Mouse (Mus musculus): Measurements from ENCODE around the gene Slc38a10. TPM values are rescaled to one million over a fixed set of nuclear protein-coding genes. Genes with fewer than 3 reads are reported as not detected.

The Slc38a10 gene
- total and polyA plus RNA-seq, 2 experiments from 2014 or later = 97.0 to 147 TPM

DNA sequence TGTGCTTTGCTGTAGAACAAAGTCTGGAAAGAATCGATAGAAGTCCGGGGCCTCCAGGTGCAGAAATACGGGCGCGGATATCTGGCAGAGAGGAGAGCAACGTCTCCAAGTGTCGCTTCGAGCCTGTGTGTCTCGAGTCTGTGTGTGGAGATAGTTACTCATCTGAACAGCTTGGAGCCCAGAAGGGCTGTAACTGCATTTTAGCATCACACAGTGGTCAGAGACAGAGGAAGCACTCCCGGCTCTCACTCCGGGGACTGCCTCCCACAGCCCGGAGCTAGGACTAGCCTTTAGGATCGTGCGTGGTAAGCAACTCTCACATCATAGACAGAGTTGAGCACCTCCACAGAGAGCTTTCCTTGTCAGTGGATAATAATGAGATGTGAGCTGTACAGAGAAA is 22.1 kb upstream of the Slc38a10 start:
- TF ChIP-seq CTCF (IDR thresholded peaks at IDR 0.05; ENCODE audit: low read depth) = no peak
- Histone ChIP-seq H3K27me3 (ENCODE audit: insufficient read depth, low read length) (no peaks in the 10 kb centered on the region), H3K9ac (no peak overlapping the region), H3K4me2 (ENCODE audit: low read depth) (no peak overlapping the region), H3K36me3 (ENCODE audit: insufficient read depth) (no peaks in the 10 kb centered on the region), H3K4me3 (ENCODE audit: low read depth, low read length) (no peak overlapping the region), H3K4me1 (ENCODE audit: insufficient read depth) (peaks cover 3% of the 10 kb centered on the region; the same call in 1 of the 2 replicates), H3K27ac (ENCODE audit: low read depth, low read length) (no peak overlapping the region), H3K9me3 (ENCODE audit: low read length) (no peaks in the 10 kb centered on the region)
- DNase-seq (no peak), ATAC-seq (no peak)
- WGBS = 80% methylated on average over 14 of the region's 14 CpGs

DNA sequence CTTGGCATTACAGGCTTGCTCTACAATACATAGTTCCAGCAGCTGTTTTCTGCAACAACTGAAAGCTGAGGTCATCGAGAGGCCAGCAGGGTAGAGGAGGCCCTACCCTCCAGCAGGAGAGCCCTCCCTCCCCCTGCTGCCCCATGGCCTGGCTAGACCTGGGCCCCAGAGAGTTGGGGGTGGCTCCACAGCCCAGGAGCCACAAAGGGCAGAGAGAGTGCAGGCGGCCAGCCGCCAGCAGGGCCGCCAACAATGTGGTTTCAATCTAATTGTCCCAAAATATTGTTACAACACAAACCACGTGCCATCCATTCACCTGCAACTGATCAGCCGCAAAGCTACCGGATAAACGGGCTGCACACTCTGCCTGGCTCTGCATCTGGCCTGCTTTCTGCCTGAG is 20.0 kb upstream of the Slc38a10 start:
- no peak for TF ChIP-seq CTCF (IDR thresholded peaks at IDR 0.05; ENCODE audit: low read depth)
- 53% methylated on average over 8 of the region's 8 CpGs for WGBS

DNA sequence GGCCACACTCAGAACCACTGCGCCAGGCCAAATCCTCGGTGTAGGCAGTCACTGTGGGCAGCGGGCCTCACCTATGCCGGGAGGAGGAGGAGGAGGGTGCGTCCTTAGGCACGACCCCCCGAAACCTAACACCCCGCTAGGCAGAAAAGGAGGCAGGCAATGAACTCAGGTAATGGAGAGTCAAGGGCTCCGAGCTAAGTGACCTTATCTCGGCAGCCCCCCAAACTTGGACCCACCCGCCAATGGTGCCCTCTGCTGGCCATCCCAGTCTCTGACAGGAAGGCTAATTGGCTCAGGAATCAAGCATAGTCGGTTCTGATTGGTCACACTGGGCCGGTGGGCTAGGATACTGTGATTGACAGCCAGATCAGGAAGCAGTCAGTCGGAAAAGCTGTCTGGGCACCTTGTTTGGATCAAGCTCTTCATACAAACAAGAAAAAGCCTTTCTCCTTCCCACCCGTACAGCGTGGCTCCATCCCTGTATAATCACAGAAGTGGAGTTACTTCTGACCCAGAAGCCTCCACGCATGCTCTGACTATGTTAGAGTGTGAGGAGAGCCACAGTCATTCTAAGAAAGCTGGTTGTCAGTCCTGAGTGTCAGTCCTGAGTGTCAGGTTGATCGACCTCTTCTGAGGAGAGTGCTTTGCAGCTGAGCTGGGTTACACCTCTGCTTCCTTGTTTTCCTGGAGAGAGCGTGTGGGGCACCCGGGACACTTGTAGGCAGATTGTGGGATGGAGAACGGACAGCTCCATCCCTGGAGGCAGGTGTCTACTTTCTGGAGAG is 18.3 kb upstream of the Slc38a10 start:
- Histone ChIP-seq H3K9ac (no peak overlapping the region), H3K4me2 (ENCODE audit: low read depth) (peak overlapping the region; percentile 38), H3K4me1 (ENCODE audit: insufficient read depth) (peaks cover 3% of the 10 kb centered on the region; the same call in 1 of the 2 replicates), H3K36me3 (ENCODE audit: insufficient read depth) (no peaks in the 10 kb centered on the region), H3K27me3 (ENCODE audit: insufficient read depth, low read length) (no peaks in the 10 kb centered on the region), H3K27ac (ENCODE audit: low read depth, low read length) (no peak overlapping the region), H3K4me3 (ENCODE audit: low read depth, low read length) (peak overlapping the region; percentile 14; the same call in 1 of the 2 replicates), H3K9me3 (ENCODE audit: low read length) (no peaks in the 10 kb centered on the region)
- 19% methylated on average over 21 of the region's 21 CpGs for WGBS
- DNase-seq (peak; percentile 80), ATAC-seq (peak; percentile 91)
- TF ChIP-seq CTCF (IDR thresholded peaks at IDR 0.05; ENCODE audit: low read depth) = peak; percentile 84

More for the DNA sequence above, 20.0 kb upstream of the Slc38a10 start:
- Histone ChIP-seq H3K27ac (ENCODE audit: low read depth, low read length) (no peak overlapping the region), H3K4me1 (ENCODE audit: insufficient read depth) (peaks cover 3% of the 10 kb centered on the region; the same call in 1 of the 2 replicates), H3K9ac (no peak overlapping the region), H3K4me3 (ENCODE audit: low read depth, low read length) (no peak overlapping the region), H3K27me3 (ENCODE audit: insufficient read depth, low read length) (no peaks in the 10 kb centered on the region), H3K4me2 (ENCODE audit: low read depth) (no peak overlapping the region), H3K36me3 (ENCODE audit: insufficient read depth) (no peaks in the 10 kb centered on the region), H3K9me3 (ENCODE audit: low read length) (no peaks in the 10 kb centered on the region)
- ATAC-seq (no peak), DNase-seq (no peak)

DNA sequence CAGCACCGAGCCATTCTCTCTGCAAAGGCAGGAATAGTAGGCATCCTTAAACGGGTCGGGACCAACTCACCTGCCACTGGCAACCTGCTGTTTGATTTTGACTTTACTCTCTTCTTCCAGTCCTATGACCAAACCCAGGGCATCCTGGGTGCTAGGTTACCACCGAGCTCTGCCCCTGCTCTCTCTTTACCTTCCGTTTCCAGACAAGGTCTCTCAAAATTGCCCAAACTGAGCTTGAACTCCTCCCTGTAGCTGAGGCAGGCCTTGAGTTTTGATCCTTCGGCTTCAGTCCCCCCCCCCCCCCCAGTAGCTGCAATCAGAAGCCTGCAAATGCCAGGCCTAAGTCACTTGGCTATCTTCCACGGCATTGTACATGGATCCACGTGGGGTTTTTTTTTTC is 17.4 kb upstream of the Slc38a10 start:
- H3K27ac ChIP-seq (ENCODE audit: low read depth, low read length) = no peak overlapping the region
- no peaks in the 10 kb centered on the region for H3K27me3 ChIP-seq (ENCODE audit: insufficient read depth, low read length)
- DNase-seq = no peak
- 64% methylated on average over 8 of the region's 8 CpGs for WGBS
- no peak overlapping the region for H3K4me2 ChIP-seq (ENCODE audit: low read depth)
- H3K9me3 ChIP-seq (ENCODE audit: low read length) = no peaks in the 10 kb centered on the region
- no peaks in the 10 kb centered on the region for H3K36me3 ChIP-seq (ENCODE audit: insufficient read depth)
- peaks cover 3% of the 10 kb centered on the region; the same call in 1 of the 2 replicates for H3K4me1 ChIP-seq (ENCODE audit: insufficient read depth)
- no peak for ATAC-seq
- H3K4me3 ChIP-seq (ENCODE audit: low read depth, low read length) = no peak overlapping the region
- H3K9ac ChIP-seq = no peak overlapping the region
- no peak for TF ChIP-seq CTCF (IDR thresholded peaks at IDR 0.05; ENCODE audit: low read depth)

DNA sequence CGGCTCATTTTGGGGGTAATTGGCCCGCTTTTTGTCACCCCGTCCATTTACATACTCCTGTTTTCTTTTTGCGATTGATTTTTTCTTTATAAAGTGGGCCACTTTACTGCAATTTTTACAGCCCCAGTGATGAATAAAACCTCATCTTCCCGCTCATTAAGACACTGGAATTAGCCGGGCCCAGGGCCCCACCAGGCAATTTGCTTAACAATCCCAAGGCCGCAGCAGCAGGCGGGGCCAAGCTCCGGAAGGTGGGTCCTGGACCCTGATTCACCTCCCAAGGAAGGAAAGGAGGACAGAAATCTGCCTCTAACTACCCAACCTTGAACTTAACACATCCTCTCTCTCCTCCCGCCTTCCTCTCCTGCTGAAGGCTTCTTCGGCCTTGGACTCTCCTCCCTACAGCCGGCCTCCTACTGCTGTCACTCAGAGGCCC is 16.8 kb upstream of the Slc38a10 start:
- Histone ChIP-seq H3K9me3 (ENCODE audit: low read length) (no peaks in the 10 kb centered on the region), H3K4me2 (ENCODE audit: low read depth) (no peak overlapping the region), H3K4me1 (ENCODE audit: insufficient read depth) (peaks cover 3% of the 10 kb centered on the region; the same call in 1 of the 2 replicates), H3K36me3 (ENCODE audit: insufficient read depth) (no peaks in the 10 kb centered on the region), H3K4me3 (ENCODE audit: low read depth, low read length) (no peak overlapping the region), H3K9ac (no peak overlapping the region), H3K27me3 (ENCODE audit: insufficient read depth, low read length) (no peaks in the 10 kb centered on the region), H3K27ac (ENCODE audit: low read depth, low read length) (no peak overlapping the region)
- DNase-seq = no peak
- no peak for TF ChIP-seq CTCF (IDR thresholded peaks at IDR 0.05; ENCODE audit: low read depth)
- WGBS = 28% methylated on average over 12 of the region's 12 CpGs
- no peak for ATAC-seq

DNA sequence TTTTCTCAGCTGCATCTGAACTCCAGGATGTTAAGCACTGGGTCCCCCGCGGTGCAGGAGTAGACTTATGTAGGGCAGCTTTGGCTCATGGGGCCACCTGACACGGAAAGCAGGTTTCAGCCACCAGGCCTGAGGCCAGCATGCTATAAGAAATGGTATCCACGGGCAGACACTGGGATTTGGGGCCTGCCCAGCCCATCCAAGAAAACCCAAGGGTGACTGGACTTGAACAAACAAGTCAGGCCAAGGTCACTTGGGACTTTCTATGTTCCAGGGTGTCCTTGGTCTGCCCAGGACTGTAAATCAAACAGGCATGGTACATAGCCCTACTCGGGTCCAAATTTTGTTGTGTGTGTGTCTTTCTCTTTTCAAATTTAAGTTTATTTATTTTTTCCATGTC is 15.9 kb upstream of the Slc38a10 start:
- DNase-seq (no peak), ATAC-seq (no peak)
- no peaks in the 10 kb centered on the region for H3K9me3 ChIP-seq (ENCODE audit: low read length)
- no peaks in the 10 kb centered on the region for H3K27me3 ChIP-seq (ENCODE audit: insufficient read depth, low read length)
- no peak overlapping the region for H3K4me2 ChIP-seq (ENCODE audit: low read depth)
- WGBS = 45% methylated on average over 5 of the region's 5 CpGs
- TF ChIP-seq CTCF (IDR thresholded peaks at IDR 0.05; ENCODE audit: low read depth) = no peak
- no peak overlapping the region for H3K27ac ChIP-seq (ENCODE audit: low read depth, low read length)
- no peak overlapping the region for H3K4me3 ChIP-seq (ENCODE audit: low read depth, low read length)
- H3K9ac ChIP-seq = no peak overlapping the region
- peaks cover 3% of the 10 kb centered on the region; the same call in 1 of the 2 replicates for H3K4me1 ChIP-seq (ENCODE audit: insufficient read depth)
- H3K36me3 ChIP-seq (ENCODE audit: insufficient read depth) = no peaks in the 10 kb centered on the region

DNA sequence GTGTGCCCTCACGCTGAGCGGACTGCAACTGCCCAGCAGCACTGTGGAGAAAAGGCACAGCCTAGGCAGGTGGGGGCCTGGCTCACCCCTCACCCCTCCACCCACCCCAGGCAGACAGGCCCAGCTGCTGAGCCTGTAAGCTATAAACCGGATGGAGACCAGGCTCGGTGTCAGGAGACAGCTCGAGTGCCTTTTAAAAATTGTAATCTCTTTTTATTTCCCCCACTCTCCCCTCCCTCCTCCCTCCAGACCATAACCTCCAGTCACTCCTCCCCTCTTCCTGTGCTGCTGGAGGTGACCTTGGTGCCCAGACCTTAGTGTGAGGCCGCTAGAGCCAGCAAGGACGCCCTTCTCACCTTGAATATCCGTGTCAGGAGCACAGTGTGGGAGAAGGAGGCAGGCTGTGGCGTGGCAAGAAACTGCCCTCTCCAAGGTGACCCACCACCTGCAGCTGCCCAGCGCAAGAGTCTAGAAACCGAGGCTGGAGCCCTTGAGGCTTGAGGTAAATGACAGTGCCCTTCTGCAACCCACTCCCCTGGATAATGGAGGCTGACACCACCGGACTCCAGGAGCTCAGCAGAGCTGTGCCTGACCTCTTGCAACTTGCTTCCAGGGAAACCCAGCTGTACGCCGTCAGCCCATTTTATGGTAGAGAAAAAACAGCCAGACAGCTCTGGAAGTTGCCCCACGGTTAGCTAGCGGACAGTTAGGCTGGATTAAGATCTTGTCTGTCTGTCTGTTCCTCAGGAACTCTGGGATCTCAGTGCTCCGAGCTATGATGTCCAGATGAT is 13.5 kb upstream of the Slc38a10 start:
- no peaks in the 10 kb centered on the region for H3K9me3 ChIP-seq (ENCODE audit: low read length)
- ATAC-seq = no peak
- no peak overlapping the region for H3K4me2 ChIP-seq (ENCODE audit: low read depth)
- no peak for DNase-seq
- H3K27ac ChIP-seq (ENCODE audit: low read depth, low read length) = no peak overlapping the region
- H3K27me3 ChIP-seq (ENCODE audit: insufficient read depth, low read length) = no peaks in the 10 kb centered on the region
- no peak overlapping the region for H3K9ac ChIP-seq
- H3K36me3 ChIP-seq (ENCODE audit: insufficient read depth) = no peaks in the 10 kb centered on the region
- 73% methylated on average over 17 of the region's 17 CpGs for WGBS
- H3K4me1 ChIP-seq (ENCODE audit: insufficient read depth) = peaks cover 3% of the 10 kb centered on the region; the same call in 1 of the 2 replicates
- no peak overlapping the region for H3K4me3 ChIP-seq (ENCODE audit: low read depth, low read length)
- no peak for TF ChIP-seq CTCF (IDR thresholded peaks at IDR 0.05; ENCODE audit: low read depth)
